Mouse (Mus musculus): ENCODE data around the gene Vapb. TPM values are rescaled to one million over a fixed set of nuclear protein-coding genes. Genes with fewer than 3 reads are reported as not detected.

Vapb gene
- total and polyA plus RNA-seq, 2 experiments from 2014 or later = 15.8 to 34.1 TPM

DNA sequence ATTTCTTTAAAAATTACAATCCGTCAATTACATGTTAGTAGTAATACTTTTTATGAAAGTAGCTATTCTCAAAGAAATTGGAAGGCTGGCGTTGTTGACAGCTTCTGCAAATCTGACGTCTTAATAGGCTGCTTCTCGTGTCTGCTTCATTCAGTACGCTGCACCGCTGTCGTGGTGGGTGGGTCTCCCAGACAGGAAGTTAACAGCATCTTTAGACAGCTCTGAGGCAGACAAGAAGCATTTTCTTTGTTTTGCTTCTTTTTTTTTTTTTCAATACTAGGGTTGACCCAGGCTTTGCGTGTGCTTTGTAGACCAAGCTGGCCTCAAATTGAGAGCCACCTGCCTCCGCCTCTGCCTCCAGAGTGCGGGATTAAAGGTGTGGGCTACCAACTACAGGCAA, 31.9 kb downstream of the Vapb start:
- H3K4me1 ChIP-seq (ENCODE audit: insufficient read depth, low read length) = peaks cover 9% of the 10 kb centered on the region; the same call in 1 of the 2 replicates
- H3K27ac ChIP-seq = no peak overlapping the region
- no peak for DNase-seq (ENCODE audit: low spot score)

DNA sequence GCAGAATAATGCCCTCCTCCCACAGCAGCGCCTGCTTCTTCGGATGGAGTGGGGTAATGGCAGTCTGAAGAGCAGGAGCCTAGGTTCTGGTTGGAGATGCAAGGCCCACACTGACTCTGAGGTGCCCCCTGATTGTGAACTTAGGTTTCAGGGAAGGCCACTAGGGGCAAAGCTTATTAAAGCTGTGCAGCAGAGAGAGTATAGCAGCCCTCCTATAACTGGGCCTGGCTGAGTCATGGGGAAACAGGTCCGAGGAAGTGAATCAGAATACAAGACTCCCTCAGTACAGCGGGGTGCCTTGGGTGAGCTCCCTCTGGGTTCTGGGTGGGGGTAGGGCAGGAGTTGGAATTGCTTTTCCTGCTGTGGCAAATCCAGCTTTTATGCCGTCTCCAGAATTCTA, 33.3 kb downstream of the Vapb start:
- Histone ChIP-seq H3K27ac (no peak overlapping the region), H3K4me3 (ENCODE audit: low read length) (no peak overlapping the region), H3K9ac (replicated peaks; ENCODE audit: low read length) (no peak overlapping the region), H3K4me2 (ENCODE audit: low read depth, low read length) (no peak overlapping the region), H3K9me3 (ENCODE audit: low read length) (no peaks in the 10 kb centered on the region), H3K27me3 (ENCODE audit: insufficient read depth, low read length) (no peaks in the 10 kb centered on the region), H3K4me1 (ENCODE audit: insufficient read depth, low read length) (peaks cover 15% of the 10 kb centered on the region), H3K36me3 (ENCODE audit: insufficient read depth, low read length) (no peaks in the 10 kb centered on the region)
- ATAC-seq (no peak), DNase-seq (ENCODE audit: low spot score) (no peak)
- peak; percentile 51 for TF ChIP-seq CTCF (IDR thresholded peaks at IDR 0.05; ENCODE audit: low read depth)
- WGBS = 55% methylated on average over 5 of the region's 5 CpGs

More for the DNA sequence above, 31.9 kb downstream of the Vapb start:
- WGBS = 54% methylated on average over 10 of the region's 10 CpGs
- no peak for ATAC-seq
- Histone ChIP-seq H3K4me3 (ENCODE audit: low read length) (no peak overlapping the region), H3K9ac (replicated peaks; ENCODE audit: low read length) (no peak overlapping the region), H3K4me2 (ENCODE audit: low read depth, low read length) (no peak overlapping the region), H3K27me3 (ENCODE audit: insufficient read depth, low read length) (no peaks in the 10 kb centered on the region), H3K36me3 (ENCODE audit: insufficient read depth, low read length) (no peaks in the 10 kb centered on the region), H3K9me3 (ENCODE audit: low read length) (no peaks in the 10 kb centered on the region)
- no peak for TF ChIP-seq CTCF (IDR thresholded peaks at IDR 0.05; ENCODE audit: low read depth)

DNA sequence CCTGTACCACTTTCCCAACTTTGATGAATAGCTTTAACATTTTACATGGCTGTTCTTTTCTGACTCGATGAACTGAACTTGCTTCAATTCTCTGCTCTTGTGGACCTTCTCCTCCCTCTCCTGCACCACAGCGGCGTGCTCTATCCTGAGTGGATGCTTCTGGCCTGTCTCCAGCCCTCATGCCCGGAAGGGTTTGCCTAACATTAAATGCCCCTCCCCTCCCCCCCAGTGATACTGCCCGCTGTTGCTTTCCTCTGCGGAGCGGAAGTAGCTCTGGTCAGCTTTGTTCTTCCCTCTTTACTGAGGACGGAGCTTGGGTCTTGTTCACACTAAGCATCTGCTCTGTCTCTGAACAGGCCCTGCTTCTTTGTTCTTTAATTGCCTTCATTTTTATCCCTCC, 34.4 kb downstream of the Vapb start:
- Histone ChIP-seq H3K4me1 (ENCODE audit: insufficient read depth, low read length) (peaks cover 15% of the 10 kb centered on the region), H3K27ac (no peak overlapping the region), H3K9me3 (ENCODE audit: low read length) (no peaks in the 10 kb centered on the region), H3K4me2 (ENCODE audit: low read depth, low read length) (no peak overlapping the region), H3K9ac (replicated peaks; ENCODE audit: low read length) (no peak overlapping the region), H3K27me3 (ENCODE audit: insufficient read depth, low read length) (no peaks in the 10 kb centered on the region), H3K4me3 (ENCODE audit: low read length) (no peak overlapping the region), H3K36me3 (ENCODE audit: insufficient read depth, low read length) (no peaks in the 10 kb centered on the region)
- DNase-seq (ENCODE audit: low spot score) (no peak), ATAC-seq (no peak)
- WGBS = 36% methylated on average over 8 of the region's 8 CpGs
- TF ChIP-seq CTCF (IDR thresholded peaks at IDR 0.05; ENCODE audit: low read depth) = no peak

DNA sequence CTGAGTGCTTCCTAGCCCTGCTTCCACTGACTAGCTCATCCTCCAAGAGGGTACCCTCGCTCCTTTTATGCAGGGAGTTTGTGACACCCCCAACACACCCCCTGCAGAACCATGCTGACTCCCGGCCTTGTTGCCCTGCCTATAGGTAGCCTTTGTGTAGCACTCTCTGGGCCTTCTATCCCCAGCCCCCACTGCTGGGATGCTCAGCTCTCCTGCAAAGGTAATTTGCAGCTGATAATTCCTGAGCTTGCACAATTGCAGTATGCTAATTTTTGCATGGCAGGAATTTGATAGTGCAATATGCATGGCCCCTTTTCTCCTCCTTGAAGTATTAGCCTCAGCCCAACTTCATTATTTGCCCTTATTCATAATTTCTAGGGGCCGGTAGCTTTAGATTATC, 38.2 kb downstream of the Vapb start:
- H3K4me3 ChIP-seq (ENCODE audit: low read length) = no peak overlapping the region
- ATAC-seq (peak; percentile 14; the same call in 1 of the 2 replicates), DNase-seq (ENCODE audit: low spot score) (no peak)
- H3K4me2 ChIP-seq (ENCODE audit: low read depth, low read length) = no peak overlapping the region
- H3K36me3 ChIP-seq (ENCODE audit: insufficient read depth, low read length) = peaks cover 11% of the 10 kb centered on the region; the same call in 1 of the 2 replicates
- H3K9me3 ChIP-seq (ENCODE audit: low read length) = no peaks in the 10 kb centered on the region
- H3K27me3 ChIP-seq (ENCODE audit: insufficient read depth, low read length) = no peaks in the 10 kb centered on the region
- no peak overlapping the region; the same call in 1 of the 2 replicates for H3K9ac ChIP-seq (replicated peaks; ENCODE audit: low read length)
- H3K4me1 ChIP-seq (ENCODE audit: insufficient read depth, low read length) = peaks cover 15% of the 10 kb centered on the region
- no peak overlapping the region for H3K27ac ChIP-seq
- 44% methylated on average over 3 of the region's 3 CpGs for WGBS
- TF ChIP-seq CTCF (IDR thresholded peaks at IDR 0.05; ENCODE audit: low read depth) = no peak

DNA sequence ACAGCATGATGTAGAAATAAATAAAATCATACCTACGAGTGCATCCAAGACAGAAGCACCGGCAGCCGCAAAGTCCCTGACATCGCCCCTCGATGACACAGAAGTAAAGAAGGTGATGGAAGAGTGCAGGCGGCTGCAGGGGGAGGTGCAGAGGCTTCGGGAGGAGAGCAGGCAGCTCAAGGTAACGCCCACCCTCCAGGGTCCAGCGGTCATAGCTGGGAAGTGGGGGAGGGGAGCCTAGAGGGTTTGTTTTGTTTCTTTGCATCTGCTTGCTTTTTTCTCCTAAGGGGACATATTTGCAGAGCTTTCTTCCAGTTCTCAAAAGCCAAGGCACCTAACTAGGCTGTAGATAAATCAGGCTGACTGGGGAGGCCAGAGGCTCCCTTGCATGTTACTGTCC, 38.8 kb downstream of the Vapb start:
- no peak overlapping the region for H3K4me2 ChIP-seq (ENCODE audit: low read depth, low read length)
- H3K4me1 ChIP-seq (ENCODE audit: insufficient read depth, low read length) = peaks cover 15% of the 10 kb centered on the region
- no peak for DNase-seq (ENCODE audit: low spot score)
- no peaks in the 10 kb centered on the region for H3K27me3 ChIP-seq (ENCODE audit: insufficient read depth, low read length)
- 25% methylated on average over 9 of the region's 9 CpGs for WGBS
- H3K9ac ChIP-seq (replicated peaks; ENCODE audit: low read length) = no peak overlapping the region
- TF ChIP-seq CTCF (IDR thresholded peaks at IDR 0.05; ENCODE audit: low read depth) = no peak
- H3K36me3 ChIP-seq (ENCODE audit: insufficient read depth, low read length) = peaks cover 11% of the 10 kb centered on the region; the same call in 1 of the 2 replicates
- H3K4me3 ChIP-seq (ENCODE audit: low read length) = no peak overlapping the region
- ATAC-seq = no peak
- H3K27ac ChIP-seq = no peak overlapping the region
- no peaks in the 10 kb centered on the region for H3K9me3 ChIP-seq (ENCODE audit: low read length)

DNA sequence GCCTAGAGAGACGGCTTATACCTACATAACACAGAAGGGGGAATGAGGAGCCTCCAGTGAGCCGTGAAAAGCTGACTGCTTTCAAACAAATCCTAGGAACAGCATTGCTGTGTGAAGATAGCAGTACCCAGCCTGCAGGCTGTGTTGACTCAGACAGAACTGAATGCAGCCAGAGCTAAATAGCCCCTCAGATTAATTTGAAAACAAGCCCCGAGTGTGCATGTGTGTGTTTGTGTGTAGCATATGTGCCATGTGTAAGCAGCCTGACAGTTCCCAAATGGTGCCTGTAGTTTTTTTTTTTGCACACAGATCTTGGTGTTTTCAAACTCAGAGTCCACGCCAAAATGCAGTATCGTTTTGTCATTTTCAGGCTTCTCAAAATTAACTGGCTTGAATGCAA, 43.6 kb downstream of the Vapb start:
- Histone ChIP-seq H3K36me3 (ENCODE audit: insufficient read depth, low read length) (peaks cover 14% of the 10 kb centered on the region; the same call in 1 of the 2 replicates), H3K27me3 (ENCODE audit: insufficient read depth, low read length) (no peaks in the 10 kb centered on the region), H3K9ac (replicated peaks; ENCODE audit: low read length) (no peak overlapping the region), H3K27ac (no peak overlapping the region), H3K4me2 (ENCODE audit: low read depth, low read length) (no peak overlapping the region), H3K4me3 (ENCODE audit: low read length) (no peak overlapping the region), H3K4me1 (ENCODE audit: insufficient read depth, low read length) (no peaks in the 10 kb centered on the region), H3K9me3 (ENCODE audit: low read length) (no peaks in the 10 kb centered on the region)
- ATAC-seq = no peak
- no peak for DNase-seq (ENCODE audit: low spot score)
- TF ChIP-seq CTCF (IDR thresholded peaks at IDR 0.05; ENCODE audit: low read depth) = no peak
- 61% methylated on average over 5 of the region's 5 CpGs for WGBS

DNA sequence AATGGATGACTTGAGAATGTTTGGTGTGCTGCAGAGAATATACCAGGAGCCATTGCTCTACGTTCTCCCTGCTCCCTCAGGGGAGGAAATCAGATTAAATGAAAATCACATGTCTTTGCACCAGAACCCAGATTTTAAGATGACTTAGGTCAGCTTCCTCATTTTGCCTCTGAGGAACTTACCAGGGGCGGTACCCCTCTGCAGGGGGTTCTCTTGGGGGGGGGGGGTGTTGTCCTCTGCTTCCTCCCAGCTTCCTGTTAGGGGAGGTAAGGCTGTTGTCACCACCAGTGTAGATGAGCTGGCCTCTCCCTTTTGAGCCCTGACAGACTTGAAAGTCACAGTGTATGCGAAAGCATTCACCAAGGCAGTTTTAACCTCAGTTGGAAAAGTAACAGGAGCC, 47.1 kb downstream of the Vapb start:
- H3K4me2 ChIP-seq (ENCODE audit: low read depth, low read length) = no peak overlapping the region
- DNase-seq (ENCODE audit: low spot score) = no peak
- no peaks in the 10 kb centered on the region for H3K4me1 ChIP-seq (ENCODE audit: insufficient read depth, low read length)
- H3K36me3 ChIP-seq (ENCODE audit: insufficient read depth, low read length) = peaks cover 3% of the 10 kb centered on the region; the same call in 1 of the 2 replicates
- no peak overlapping the region for H3K4me3 ChIP-seq (ENCODE audit: low read length)
- WGBS = 77% methylated on average over 3 of the region's 3 CpGs
- H3K9ac ChIP-seq (replicated peaks; ENCODE audit: low read length) = no peak overlapping the region
- H3K27me3 ChIP-seq (ENCODE audit: insufficient read depth, low read length) = no peaks in the 10 kb centered on the region
- TF ChIP-seq CTCF (IDR thresholded peaks at IDR 0.05; ENCODE audit: low read depth) = no peak
- ATAC-seq = no peak
- no peak overlapping the region for H3K27ac ChIP-seq
- H3K9me3 ChIP-seq (ENCODE audit: low read length) = no peaks in the 10 kb centered on the region
